Mouse (Mus musculus) ES-Bruce4 (cell line): ENCODE measurements around the gene Fstl3.

Experiments
- CTCF ChIP-seq: IDR thresholded peaks from one replicate; pipeline ENCODE4 v1.8.1; 2011; ENCODE audit warnings: low read depth, low read length
- EP300 ChIP-seq: IDR thresholded peaks from 2 replicates; pipeline ENCODE4 v1.6.1; 2011; ENCODE audit warnings: low read depth, low read length; ENCODE audit not compliant: insufficient read depth
- POLR2A ChIP-seq: IDR thresholded peaks from one replicate; pipeline ENCODE4 v1.8.1; 2011; ENCODE audit warnings: low read length; ENCODE audit not compliant: insufficient read depth

GRCm38 (mm10) chr10:79738259-79738658 lies 38.8 kb upstream of the Fstl3 start:
- TF ChIP-seq EP300 (no peak), POLR2A (no peak), CTCF (no peak)
